Mouse (Mus musculus) layer of hippocampus, adult 18-20 months (tissue): ENCODE measurements around the gene Cdh4. TPM values are rescaled to one million over a fixed set of nuclear protein-coding genes. Genes with fewer than 3 reads are reported as not detected.

Experiments
- DNase-seq, 2 experiments: peaks; one replicate each; pipeline ENCODE4 v3.0.0; 2022; ENCODE audit warnings: low spot score in 2 of 2
- total RNA-seq, 2 experiments: library from RNA; stranded (reverse); gene quantifications; 2 replicates each; pipeline ENCODE4 v1.2.3; 2021

The Cdh4 gene
- total RNA-seq, 2 experiments from 2014 or later = 8.7 to 10.3 TPM

- DNase-seq = no peak
Observed at GRCm38 (mm10) chr2:179591661-179592060, 149.4 kb downstream of the Cdh4 start.

GRCm38 (mm10) chr2:179595013-179595412 lies 152.8 kb downstream of the Cdh4 start:
- DNase-seq = no peak

GRCm38 (mm10) chr2:179598886-179599285 lies 156.7 kb downstream of the Cdh4 start:
- DNase-seq = peak in 1 of 2 experiments; percentile 46

- DNase-seq = no peak
Observed at GRCm38 (mm10) chr2:179599886-179600285, 157.7 kb downstream of the Cdh4 start.

GRCm38 (mm10) chr2:179600347-179600746 lies 158.1 kb downstream of the Cdh4 start:
- no peak for DNase-seq

GRCm38 (mm10) chr2:179601167-179601566 lies 158.9 kb downstream of the Cdh4 start:
- DNase-seq = no peak

GRCm38 (mm10) chr2:179604746-179605145 lies 162.5 kb downstream of the Cdh4 start:
- DNase-seq = no peak

- no peak for DNase-seq
Observed at GRCm38 (mm10) chr2:179605255-179605654, 163.0 kb downstream of the Cdh4 start.

GRCm38 (mm10) chr2:179606341-179606740 lies 164.1 kb downstream of the Cdh4 start:
- DNase-seq = no peak

- DNase-seq = no peak
Observed at GRCm38 (mm10) chr2:179615906-179616305, 173.7 kb downstream of the Cdh4 start.

GRCm38 (mm10) chr2:179623643-179624473 lies 181.6 kb downstream of the Cdh4 start:
- DNase-seq = no peak

- no peak for DNase-seq
Observed at GRCm38 (mm10) chr2:179627563-179627962, 185.3 kb downstream of the Cdh4 start.

- no peak for DNase-seq
Observed at GRCm38 (mm10) chr2:179630720-179631119, 188.5 kb downstream of the Cdh4 start.

GRCm38 (mm10) chr2:179640576-179641301 lies 198.5 kb downstream of the Cdh4 start:
- peak in 1 of 2 experiments; percentile 11 for DNase-seq

GRCm38 (mm10) chr2:179648573-179649263 lies 206.5 kb downstream of the Cdh4 start:
- no peak for DNase-seq

GRCm38 (mm10) chr2:179649370-179649769 lies 207.1 kb downstream of the Cdh4 start:
- DNase-seq = no peak

- no peak for DNase-seq
Observed at GRCm38 (mm10) chr2:179650168-179650567, 207.9 kb downstream of the Cdh4 start.

- DNase-seq = no peak
Observed at GRCm38 (mm10) chr2:179655506-179655905, 213.3 kb downstream of the Cdh4 start.

- DNase-seq = no peak
Observed at GRCm38 (mm10) chr2:179659254-179659653, 217.0 kb downstream of the Cdh4 start.

- DNase-seq = no peak
Observed at GRCm38 (mm10) chr2:179661998-179662714, 219.9 kb downstream of the Cdh4 start.

- no peak for DNase-seq
Observed at GRCm38 (mm10) chr2:179662739-179663138, 220.5 kb downstream of the Cdh4 start.
